Mouse (Mus musculus) ES-Bruce4 (cell line): Measurements from ENCODE around the gene Rp2. TPM values are rescaled to one million over a fixed set of nuclear protein-coding genes. Genes with fewer than 3 reads are reported as not detected.
"Not testable (repeated sequence)": the region's sequence is repeated elsewhere in the genome, so short reads cannot be mapped to it uniquely, and the experiment has no call there.

Source experiments
- H3K27ac ChIP-seq: 2 replicates; pipeline ENCODE4 v1.5.1; 2012; ENCODE audit warnings: low read length, inconsistent platforms; ENCODE audit not compliant: insufficient read depth
- H3K27me3 ChIP-seq: 2 replicates; pipeline ENCODE4 v1.6.1; 2012; ENCODE audit warnings: mild to moderate bottlenecking, low read length, inconsistent platforms; ENCODE audit not compliant: control insufficient read depth, poor library complexity, insufficient read depth, severe bottlenecking
- H3K36me3 ChIP-seq: 2 replicates; pipeline ENCODE4 v1.6.1; 2012; ENCODE audit warnings: inconsistent platforms, mild to moderate bottlenecking, low read length, moderate library complexity; ENCODE audit not compliant: control insufficient read depth, poor library complexity, insufficient read depth, severe bottlenecking
- H3K4me1 ChIP-seq: one replicate; pipeline ENCODE4 v1.8.1; 2011; ENCODE audit warnings: low read length; ENCODE audit not compliant: control insufficient read depth, insufficient read depth
- H3K4me3 ChIP-seq: 2 replicates; pipeline ENCODE4 v1.5.1; 2011; ENCODE audit warnings: low read depth, mild to moderate bottlenecking, low read length
- H3K9ac ChIP-seq: 2 replicates; pipeline ENCODE4 v1.6.1; 2012; ENCODE audit warnings: low read depth, mild to moderate bottlenecking, inconsistent platforms; ENCODE audit not compliant: poor library complexity, severe bottlenecking
- H3K9me3 ChIP-seq: replicated peaks from 2 replicates; pipeline ENCODE4 v1.6.1; 2012; ENCODE audit warnings: mild to moderate bottlenecking, low read length, inconsistent platforms; ENCODE audit not compliant: control insufficient read depth, poor library complexity, insufficient read depth, severe bottlenecking
- CTCF ChIP-seq: IDR thresholded peaks from one replicate; pipeline ENCODE4 v1.8.1; 2011; ENCODE audit warnings: low read depth, low read length
- EP300 ChIP-seq: IDR thresholded peaks from 2 replicates; pipeline ENCODE4 v1.6.1; 2011; ENCODE audit warnings: low read depth, low read length; ENCODE audit not compliant: insufficient read depth
- POLR2A ChIP-seq: IDR thresholded peaks from one replicate; pipeline ENCODE4 v1.8.1; 2011; ENCODE audit warnings: low read length; ENCODE audit not compliant: insufficient read depth
- polyA plus RNA-seq: library from polyadenylated mRNA; stranded (reverse); fragments of >200 nt; gene quantifications from 2 replicates; pipeline ENCODE4 v1.2.4, GENCODE M21; 2011; ENCODE audit warnings: low read depth; ENCODE audit not compliant: missing spikeins, insufficient read depth, insufficient read length

Gene Rp2
- polyA plus RNA-seq, 1 experiment, result 43.9 TPM

DNA sequence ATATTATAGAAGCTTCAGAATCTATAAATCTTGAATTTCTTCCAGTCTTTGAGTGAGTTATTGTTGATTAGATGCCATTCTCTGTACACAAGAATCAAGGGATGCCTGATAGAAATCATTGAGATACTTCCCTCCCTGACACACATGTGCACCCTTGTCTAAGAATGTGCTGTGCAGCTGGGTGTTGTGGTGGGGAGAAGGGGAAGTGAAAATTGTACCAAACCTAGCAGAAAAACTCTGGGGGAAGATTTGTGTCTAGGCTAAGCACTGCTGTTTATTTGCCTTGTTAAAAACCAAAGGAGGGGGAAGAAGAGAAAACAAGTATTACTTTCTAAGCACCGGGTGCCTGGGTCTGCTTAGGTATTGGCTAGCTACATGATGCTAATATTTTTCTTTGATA is 9.0 kb upstream of the Rp2 start:
- no peak overlapping the region for H3K4me3 ChIP-seq
- H3K27me3 ChIP-seq, result no peaks in the 10 kb centered on the region
- no peaks in the 10 kb centered on the region for H3K4me1 ChIP-seq
- no peaks in the 10 kb centered on the region for H3K36me3 ChIP-seq
- H3K9me3 ChIP-seq, result peaks cover 5% of the 10 kb centered on the region; the same call in 1 of the 2 replicates
- TF ChIP-seq EP300, result no peak
- no peak for TF ChIP-seq CTCF
- no peak for TF ChIP-seq POLR2A
- no peak overlapping the region for H3K9ac ChIP-seq
- H3K27ac ChIP-seq, result no peak overlapping the region

GRCm38 (mm10) chrX:20356309-20356708 is 8.0 kb upstream of the Rp2 start:
- Histone ChIP-seq H3K36me3 (no peaks in the 10 kb centered on the region), H3K27ac (peak overlapping the region; percentile 67), H3K4me1 (no peaks in the 10 kb centered on the region), H3K4me3 (no peak overlapping the region), H3K27me3 (no peaks in the 10 kb centered on the region), H3K9me3 (peaks cover 5% of the 10 kb centered on the region; the same call in 1 of the 2 replicates), H3K9ac (no peak overlapping the region)
- TF ChIP-seq EP300, result peak; percentile 91
- TF ChIP-seq POLR2A, result no peak

DNA sequence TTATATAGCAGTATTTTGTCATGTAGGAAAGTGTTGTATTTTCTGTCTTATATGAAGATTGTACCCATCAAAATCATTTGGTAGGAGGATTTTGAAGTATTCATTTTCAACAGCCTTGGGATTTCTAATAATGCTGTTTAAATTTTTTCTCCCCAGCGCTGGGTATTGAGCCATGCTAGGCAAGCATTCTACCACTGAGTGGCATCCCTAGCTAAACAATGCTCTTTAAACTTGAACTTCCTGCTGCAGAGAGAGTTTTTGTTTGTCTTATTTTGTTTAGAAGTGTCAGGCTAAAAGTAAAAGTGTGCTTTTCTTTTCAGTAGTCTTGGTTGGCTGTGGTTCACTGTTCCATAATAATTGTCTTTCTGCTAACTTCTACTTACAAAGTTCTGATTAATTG is 1.8 kb downstream of the Rp2 start:
- H3K4me1 ChIP-seq, result no peaks in the 10 kb centered on the region
- no peaks in the 10 kb centered on the region for H3K36me3 ChIP-seq
- no peak overlapping the region for H3K9ac ChIP-seq
- H3K27ac ChIP-seq, result no peak overlapping the region
- H3K4me3 ChIP-seq, result no peak overlapping the region
- no peak for TF ChIP-seq POLR2A
- TF ChIP-seq EP300, result no peak
- no peak for TF ChIP-seq CTCF
- no peaks in the 10 kb centered on the region for H3K27me3 ChIP-seq
- H3K9me3 ChIP-seq, result no peaks in the 10 kb centered on the region

DNA sequence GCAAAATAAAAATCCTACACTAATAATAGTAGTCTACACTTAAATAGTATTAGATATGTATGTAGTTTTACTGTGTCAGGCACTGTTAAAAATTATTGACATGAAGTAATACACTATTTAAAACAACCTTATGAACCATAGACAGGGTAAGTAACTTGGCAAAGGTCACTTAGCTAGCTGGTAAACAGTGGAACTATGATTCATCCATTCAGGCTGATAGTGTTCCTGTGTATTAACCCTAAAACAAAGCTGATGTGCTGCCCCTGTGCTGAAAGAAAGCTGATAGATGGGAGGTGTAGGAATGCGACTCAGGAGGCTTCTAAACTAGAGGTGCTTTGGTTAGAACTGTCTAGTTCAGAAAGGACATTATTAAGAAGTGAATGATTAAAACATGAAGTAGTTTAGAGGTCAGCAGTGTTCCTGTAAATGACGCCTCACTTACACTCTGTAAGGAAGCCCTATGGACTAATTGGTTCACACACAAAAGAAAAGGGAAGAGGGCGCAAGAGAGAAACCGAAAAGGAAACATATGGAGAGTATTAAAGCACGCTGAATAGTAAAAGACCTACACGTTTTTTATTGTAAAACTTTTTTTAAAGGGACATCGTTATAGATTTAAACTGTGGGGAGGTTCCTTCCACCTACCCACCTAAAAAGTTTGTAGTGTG is 15.2 kb downstream of the Rp2 start:
- Histone ChIP-seq H3K9ac (no peak overlapping the region), H3K4me3 (no peak overlapping the region), H3K9me3 (no peaks in the 10 kb centered on the region), H3K36me3 (no peaks in the 10 kb centered on the region; the same call in 1 of the 2 replicates), H3K27me3 (no peaks in the 10 kb centered on the region), H3K27ac (no peak overlapping the region), H3K4me1 (no peaks in the 10 kb centered on the region)
- TF ChIP-seq POLR2A (no peak), EP300 (no peak), CTCF (no peak)

DNA sequence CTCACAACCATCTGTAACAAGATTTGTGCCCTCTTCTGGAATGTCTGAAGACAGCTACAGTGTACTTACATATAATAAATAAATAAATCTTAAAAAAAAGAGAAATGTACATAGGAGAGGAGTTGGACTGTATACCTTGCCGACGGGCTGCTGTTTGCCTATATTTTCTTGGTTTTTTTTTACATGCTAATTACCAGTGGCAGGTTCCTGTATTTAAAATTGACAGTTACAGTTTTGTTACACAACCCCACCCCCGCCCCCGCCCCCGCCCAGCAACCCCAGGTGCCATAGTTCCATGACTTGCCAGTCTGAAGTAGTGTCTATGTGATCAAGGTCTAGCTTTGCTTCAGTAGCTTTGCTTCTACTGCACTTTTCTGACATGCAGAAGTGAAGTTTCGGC is 18.0 kb downstream of the Rp2 start:
- Histone ChIP-seq H3K36me3 (no peaks in the 10 kb centered on the region), H3K4me3 (no peak overlapping the region), H3K27ac (no peak overlapping the region), H3K27me3 (no peaks in the 10 kb centered on the region), H3K9ac (no peak overlapping the region), H3K9me3 (no peaks in the 10 kb centered on the region), H3K4me1 (no peaks in the 10 kb centered on the region)
- no peak for TF ChIP-seq EP300
- TF ChIP-seq CTCF, result no peak
- no peak for TF ChIP-seq POLR2A

- H3K4me3 ChIP-seq, result no peak overlapping the region
- TF ChIP-seq CTCF (no peak), EP300 (no peak), POLR2A (no peak)
- no peaks in the 10 kb centered on the region for H3K4me1 ChIP-seq
Measured at GRCm38 (mm10) chrX:20387006-20387405, 22.7 kb downstream of the Rp2 start.

DNA sequence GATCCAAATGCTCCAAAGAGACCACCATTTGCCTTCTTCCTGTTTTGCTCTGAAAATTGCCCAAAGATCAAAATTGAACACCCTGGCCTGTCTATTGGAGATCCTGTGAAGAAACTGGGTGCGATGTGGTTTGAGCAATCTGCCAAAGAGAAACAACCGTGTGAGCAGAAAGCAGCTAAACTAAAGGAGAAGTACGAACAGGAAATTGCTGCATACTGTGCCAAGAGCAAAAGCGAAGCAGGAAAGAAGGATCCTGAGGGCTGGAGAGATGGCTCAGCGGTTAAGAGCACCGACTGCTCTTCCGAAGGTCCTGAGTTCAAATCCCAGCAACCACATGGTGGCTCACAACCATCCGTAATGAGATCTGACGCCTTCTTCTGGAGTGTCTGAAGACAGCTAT is 27.7 kb downstream of the Rp2 start:
- H3K9me3 ChIP-seq, H3K27ac ChIP-seq, H3K27me3 ChIP-seq, H3K4me3 ChIP-seq, H3K36me3 ChIP-seq, H3K4me1 ChIP-seq, H3K9ac ChIP-seq: not testable (repeated sequence)

More at GRCm38 (mm10) chrX:20387006-20387405, 22.7 kb downstream of the Rp2 start:
- Histone ChIP-seq H3K9me3 (no peaks in the 10 kb centered on the region), H3K27me3 (no peaks in the 10 kb centered on the region), H3K36me3 (no peaks in the 10 kb centered on the region), H3K9ac (no peak overlapping the region), H3K27ac (no peak overlapping the region)
